Mouse (Mus musculus) thymus, adult 2 months (tissue): ENCODE data around the gene Slc9a7. TPM values are rescaled to one million over a fixed set of nuclear protein-coding genes. Genes with fewer than 3 reads are reported as not detected.

Source experiments
- DNase-seq: peaks from one replicate; pipeline ENCODE4 v3.0.0; 2021
- H3K27ac ChIP-seq: fragments of 200-500 bp; 2 replicates; pipeline ENCODE4 v1.5.1; 2012; ENCODE audit warnings: low read length, control low read depth; ENCODE audit not compliant: control insufficient read depth, insufficient read depth
- H3K27me3 ChIP-seq: fragments of 200-500 bp; 2 replicates; pipeline ENCODE4 v1.6.1; 2012; ENCODE audit warnings: mild to moderate bottlenecking, low read length, moderate library complexity, mixed read lengths; ENCODE audit not compliant: control insufficient read depth, insufficient read depth
- H3K36me3 ChIP-seq: fragments of 200-500 bp; 2 replicates; pipeline ENCODE4 v1.6.1; 2012; ENCODE audit warnings: mild to moderate bottlenecking, low read length, moderate library complexity; ENCODE audit not compliant: control insufficient read depth, insufficient read depth
- H3K4me1 ChIP-seq: fragments of 200-500 bp; replicated peaks from 2 replicates; pipeline ENCODE4 v1.6.1; 2012; ENCODE audit warnings: low read length; ENCODE audit not compliant: control insufficient read depth, insufficient read depth
- H3K4me3 ChIP-seq: fragments of 200-500 bp; 2 replicates; pipeline ENCODE4 v1.5.1; 2012; ENCODE audit warnings: mild to moderate bottlenecking, low read length, control low read depth, moderate library complexity; ENCODE audit not compliant: control insufficient read depth, insufficient read depth
- CTCF ChIP-seq: fragments of 200-500 bp; IDR thresholded peaks from 2 replicates; pipeline ENCODE4 v1.5.1; 2012; ENCODE audit warnings: mild to moderate bottlenecking, control low read depth, low read length, moderate library complexity, borderline replicate concordance; ENCODE audit not compliant: control insufficient read depth, poor library complexity, insufficient read depth; ENCODE audit errors: extremely low read depth
- POLR2A ChIP-seq: fragments of 200-500 bp; IDR thresholded peaks from 2 replicates; pipeline ENCODE4 v1.6.1; 2012; ENCODE audit warnings: mild to moderate bottlenecking, low read length, control low read depth, moderate library complexity; ENCODE audit not compliant: control insufficient read depth, poor library complexity, insufficient read depth; ENCODE audit errors: extremely low read depth
- WGBS: fragments of 180-500 bp; shearing (Covaris S2); methylation state at CpG from one replicate; pipeline ENCODE4 v1.1.7; 2018; 5-methylcytosine and 5-hydroxymethylcytosine counted together
- polyA plus RNA-seq: library from polyadenylated mRNA; depleted of rRNA; stranded (reverse); fragments of >200 nt; gene quantifications from 2 replicates; pipeline ENCODE4 v1.2.3, GENCODE M21; 2012; rRNA removed

Slc9a7 gene
- polyA plus RNA-seq, 1 experiment, result 6.6 TPM

- peak within 1 kb of the TSS; percentile 29 for H3K4me3 ChIP-seq
- no peak for TF ChIP-seq CTCF
- TF ChIP-seq POLR2A, result no peak
- no peaks in the 10 kb centered on the region for H3K36me3 ChIP-seq
- DNase-seq, result peak; percentile 2
- no peak within 1 kb of the TSS for H3K27ac ChIP-seq
- no peaks in the 10 kb centered on the region; the same call in 1 of the 2 replicates for H3K4me1 ChIP-seq
- 2% methylated on average over 35 of the region's 40 CpGs for WGBS
- H3K27me3 ChIP-seq, result no peaks in the 10 kb centered on the region; the same call in 1 of the 2 replicates
These were observed 232.1 kb downstream of the Slc9a7 start, which contains the start of gene Chst7 for GRCm38 (mm10) chrX:20059381-20059971. Gene Chst7, plus strand, starts transcription at chrX:20059560.

Other genes with a start within 250 kb of the Slc9a7 start
- 2.9 and 3.8 TPM in 2 replicates for gene Chst7, start 232.2 kb downstream of the Slc9a7 start, polyA plus RNA-seq
- gene Rp2, start 72.7 kb upstream of the Slc9a7 start, polyA plus RNA-seq, result 8.1 TPM in 2 replicates
- 1.8 and 2.4 TPM in 2 replicates for gene Jade3, start 133.9 kb upstream of the Slc9a7 start, polyA plus RNA-seq